ENCODE assay signal across 21 mouse cellular contexts in genomic region chr10:94912551-94912950, GRCm38 (mm10). TPM values are rescaled to one million over a fixed set of nuclear protein-coding genes. Genes with fewer than 3 reads are reported as not detected.
DNase-seq lines count a peak whose midpoint lies in the region; ATAC-seq and TF ChIP-seq lines count a peak whose summit lies in the region.
"Had no signal": no experiment of that assay in that cellular context is flagged by ENCODE, and none has a peak within 500 bp of the region (broad histone marks: within the 10 kb centered on the region; RNA-seq: fewer than 3 reads in every experiment).

No protein-coding gene starts in this region.

- no peak overlapping the region for H3K27ac ChIP-seq in intestine, embryonic 15.5 days
- H3K27ac ChIP-seq in intestine, postnatal 0 days (ENCODE audit: low read depth, low read length): no peak overlapping the region
- peak overlapping the region; percentile 49; the same call in 1 of the 2 replicates for H3K27ac ChIP-seq in bone marrow, adult 2 months (ENCODE audit: control insufficient read depth, insufficient read depth, low read depth, low read length, poor library complexity)
- no peak overlapping the region for H3K27ac ChIP-seq in intestine, embryonic 16.5 days (ENCODE audit: low read length)
- H3K27ac ChIP-seq in liver, postnatal 0 days (ENCODE audit: low read depth): peak overlapping the region; percentile 77
- H3K27ac ChIP-seq: embryonic facial prominence, embryonic 12.5 days; forebrain, embryonic 10.5 days; hindbrain, embryonic 12.5 days; limb, embryonic 13.5 days had no signal

- no peaks in the 10 kb centered on the region for H3K4me1 ChIP-seq in intestine, embryonic 15.5 days (replicated peaks)
- H3K4me1 ChIP-seq in intestine, postnatal 0 days (replicated peaks; ENCODE audit: control insufficient read depth, insufficient read depth, low read length): no peaks in the 10 kb centered on the region
- peaks cover 17% of the 10 kb centered on the region; the same call in 1 of the 2 replicates for H3K4me1 ChIP-seq in bone marrow, adult 2 months (ENCODE audit: control insufficient read depth, insufficient read depth, low read length)
- no peaks in the 10 kb centered on the region for H3K4me1 ChIP-seq in intestine, embryonic 16.5 days (ENCODE audit: control insufficient read depth, insufficient read depth, low read length)
- H3K4me1 ChIP-seq in liver, postnatal 0 days (ENCODE audit: insufficient read depth): peaks cover 45% of the 10 kb centered on the region
- H3K4me1 ChIP-seq: embryonic facial prominence, embryonic 12.5 days; forebrain, embryonic 10.5 days had no signal

- TF ChIP-seq POLR2A in bone marrow, adult 2 months (IDR thresholded peaks at IDR 0.05; ENCODE audit: borderline replicate concordance, control insufficient read depth, low read depth, low read length): no peak

- WGBS in intestine, embryonic 15.5 days: 100% methylated on average over 1 of the region's 1 CpGs
- 94% methylated on average over 1 of the region's 1 CpGs for WGBS in intestine, postnatal 0 days
- 44% methylated on average over 1 of the region's 1 CpGs for WGBS in bone marrow, adult 2 months
- 96% methylated on average over 1 of the region's 1 CpGs for whole genome bisulfite sequencing in intestine, embryonic 16.5 days
- 43% methylated on average over 1 of the region's 1 CpGs for WGBS in liver, postnatal 0 days (ENCODE audit: insufficient replicate concordance)

- H3K9me3 ChIP-seq in intestine, embryonic 15.5 days: no peaks in the 10 kb centered on the region
- no peaks in the 10 kb centered on the region for H3K9me3 ChIP-seq in intestine, postnatal 0 days (ENCODE audit: control insufficient read depth)
- no peaks in the 10 kb centered on the region for H3K9me3 ChIP-seq in intestine, embryonic 16.5 days (ENCODE audit: control insufficient read depth, low read length)
- no peaks in the 10 kb centered on the region for H3K9me3 ChIP-seq in liver, postnatal 0 days (ENCODE audit: low read length)
- H3K9me3 ChIP-seq: embryonic facial prominence, embryonic 12.5 days; forebrain, embryonic 10.5 days; hindbrain, embryonic 12.5 days; limb, embryonic 13.5 days had no signal

- no peak overlapping the region for H3K9ac ChIP-seq in intestine, embryonic 15.5 days
- no peak overlapping the region for H3K9ac ChIP-seq in intestine, postnatal 0 days (ENCODE audit: low read depth, low read length)
- no peak overlapping the region for H3K9ac ChIP-seq in intestine, embryonic 16.5 days (ENCODE audit: low read depth, low read length)
- no peak overlapping the region for H3K9ac ChIP-seq in liver, postnatal 0 days (replicated peaks)
- H3K9ac ChIP-seq: embryonic facial prominence, embryonic 12.5 days; hindbrain, embryonic 12.5 days; limb, embryonic 13.5 days had no signal

- no peaks in the 10 kb centered on the region for H3K36me3 ChIP-seq in intestine, embryonic 15.5 days
- H3K36me3 ChIP-seq in intestine, postnatal 0 days (ENCODE audit: control insufficient read depth, insufficient read depth): no peaks in the 10 kb centered on the region
- H3K36me3 ChIP-seq in intestine, embryonic 16.5 days (ENCODE audit: control insufficient read depth, insufficient read depth, low read length): no peaks in the 10 kb centered on the region
- H3K36me3 ChIP-seq in liver, postnatal 0 days (replicated peaks; ENCODE audit: insufficient read depth, low read length): no peaks in the 10 kb centered on the region
- H3K36me3 ChIP-seq: embryonic facial prominence, embryonic 12.5 days; forebrain, embryonic 10.5 days; hindbrain, embryonic 12.5 days; limb, embryonic 13.5 days had no signal

- no peak overlapping the region for H3K4me2 ChIP-seq in intestine, embryonic 15.5 days (replicated peaks)
- no peak overlapping the region for H3K4me2 ChIP-seq in intestine, postnatal 0 days (replicated peaks; ENCODE audit: low read depth)
- no peak overlapping the region for H3K4me2 ChIP-seq in intestine, embryonic 16.5 days (ENCODE audit: low read depth, low read length)
- H3K4me2 ChIP-seq in liver, postnatal 0 days (ENCODE audit: low read depth, low read length): peak overlapping the region; percentile 15; the same call in 1 of the 2 replicates
- H3K4me2 ChIP-seq: embryonic facial prominence, embryonic 12.5 days; hindbrain, embryonic 12.5 days; limb, embryonic 13.5 days; midbrain, embryonic 11.5 days had no signal

- peak; percentile 36; the same call in 1 of the 2 replicates for ATAC-seq in intestine, embryonic 15.5 days
- no peak for ATAC-seq in intestine, postnatal 0 days
- peak; percentile 66 for ATAC-seq in intestine, embryonic 16.5 days
- peak; percentile 95 for ATAC-seq in liver, postnatal 0 days
- no peak for ATAC-seq in monocyte, adult 5-6 weeks (replicated peaks; ENCODE audit: insufficient number of reproducible peaks, low FRiP score, low TSS enrichment, poor library complexity, severe bottlenecking)
- ATAC-seq: inflammation-experienced regulatory T-cells, adult 6 months had no signal

- TF ChIP-seq EP300 in liver, postnatal 0 days (IDR thresholded peaks at IDR 0.05; ENCODE audit: low read depth): peak; percentile 96

- no peak for TF ChIP-seq CTCF in intestine, postnatal 0 days (IDR thresholded peaks at IDR 0.05; ENCODE audit: low read depth)
- TF ChIP-seq CTCF in bone marrow, adult 2 months (IDR thresholded peaks at IDR 0.05; ENCODE audit: control insufficient read depth, insufficient read depth, low read length): no peak
- TF ChIP-seq CTCF in liver, postnatal 0 days (IDR thresholded peaks at IDR 0.05; ENCODE audit: low read depth): no peak

- H3K4me3 ChIP-seq in intestine, embryonic 15.5 days (replicated peaks): no peak overlapping the region
- H3K4me3 ChIP-seq in intestine, postnatal 0 days (ENCODE audit: low read depth, low read length): no peak overlapping the region
- no peak overlapping the region for H3K4me3 ChIP-seq in bone marrow, adult 2 months (replicated peaks; ENCODE audit: control insufficient read depth, low read depth, low read length)
- no peak overlapping the region for H3K4me3 ChIP-seq in intestine, embryonic 16.5 days (ENCODE audit: low read length)
- H3K4me3 ChIP-seq in liver, postnatal 0 days (ENCODE audit: low read depth, low read length): no peak overlapping the region
- H3K4me3 ChIP-seq: embryonic facial prominence, embryonic 12.5 days; forebrain, embryonic 10.5 days; hindbrain, embryonic 12.5 days; limb, embryonic 13.5 days had no signal

- no peaks in the 10 kb centered on the region for H3K27me3 ChIP-seq in intestine, embryonic 15.5 days (replicated peaks)
- H3K27me3 ChIP-seq in intestine, postnatal 0 days (replicated peaks; ENCODE audit: control insufficient read depth, insufficient read depth, low read length): no peaks in the 10 kb centered on the region
- H3K27me3 ChIP-seq in intestine, embryonic 16.5 days (replicated peaks; ENCODE audit: control insufficient read depth, insufficient read depth, low read length): no peaks in the 10 kb centered on the region
- no peaks in the 10 kb centered on the region for H3K27me3 ChIP-seq in liver, postnatal 0 days (ENCODE audit: insufficient read depth, low read length)
- H3K27me3 ChIP-seq: embryonic facial prominence, embryonic 12.5 days; hindbrain, embryonic 12.5 days; limb, embryonic 13.5 days had no signal

- DNase-seq in liver, postnatal 0 days: peak; percentile 53
- DNase-seq in cerebellum, adult 8-10 months: no peak
- DNase-seq in kidney, adult 11 months: no peak
- DNase-seq: adrenal gland, postnatal 25 days; gastrocnemius, postnatal 10 days; heart, postnatal 10 days; kidney, postnatal 36 days; layer of hippocampus, adult 9-11 months; lung, postnatal 10 days; right cerebral cortex, postnatal 4 days had no signal

RNA-seq across cellular contexts. Expression of gene Plxnc1, which starts 32.1 kb away (rescaled TPM):
- 1.0 and 1.3 TPM in 2 replicates for polyA plus RNA-seq in intestine, embryonic 15.5 days (2015; fragmentation: Nextera tagmentation; extraction: Ambion mirVana)
- 0.70 and 0.80 TPM in 2 replicates for polyA plus RNA-seq in intestine, postnatal 0 days (2015; fragmentation: Nextera tagmentation; extraction: Ambion mirVana)
- 4.2 and 16.4 TPM in 2 replicates for polyA plus RNA-seq in bone marrow, adult 2 months (2011; ENCODE audit: insufficient read depth, insufficient read length, low replicate concordance, missing spikeins)
- 0.72 and 0.75 TPM in 2 replicates for polyA plus RNA-seq in intestine, embryonic 16.5 days (2015; fragmentation: Nextera tagmentation; extraction: Ambion mirVana)
- 2.7 and 2.8 TPM in 2 replicates for polyA plus RNA-seq in liver, postnatal 0 days (2015; fragmentation: Nextera tagmentation; extraction: Ambion mirVana)
- 16.6 to 34.4 TPM (median 24.1 TPM) in 3 replicates for total RNA-seq in monocyte, adult 5-6 weeks (2017)

Comparison
In these comparisons a context has a peak if more than half of its experiments do, and no peak if none do; other contexts are left out.
1. ATAC-seq: peak in intestine, embryonic 15.5 days (single experiment), intestine, embryonic 16.5 days (single experiment) and liver, postnatal 0 days (single experiment); none in intestine, postnatal 0 days (single experiment) and monocyte, adult 5-6 weeks (single experiment).
2. H3K27ac ChIP-seq: peak in bone marrow, adult 2 months (single experiment) and liver, postnatal 0 days (single experiment); none in intestine, embryonic 15.5 days (single experiment), intestine, postnatal 0 days (single experiment) and intestine, embryonic 16.5 days (single experiment).